Mouse (Mus musculus) liver, embryonic 11.5 days (tissue): Measurements from ENCODE around the gene Myo1b. TPM values are rescaled to one million over a fixed set of nuclear protein-coding genes. Genes with fewer than 3 reads are reported as not detected.

Experiments
- ATAC-seq: fragments of 200-750 bp; cut with Nextera tagmentation; replicated peaks from 2 replicates; pipeline ENCODE4 v1.8.0; 2017; ENCODE audit warnings: moderate number of reproducible peaks, mild to moderate bottlenecking, moderate TSS enrichment, moderate library complexity; ENCODE audit not compliant: low FRiP score
- DNase-seq: peaks from one replicate; pipeline ENCODE4 v3.0.0-alpha.2; 2017; ENCODE audit warnings: low spot score
- H3K27ac ChIP-seq: fragments of 300-500 bp; sonication (generic); 2 replicates; pipeline ENCODE4 v1.5.1; 2014; ENCODE audit warnings: mild to moderate bottlenecking, low read depth, low read length, control low read depth
- H3K27me3 ChIP-seq: fragments of 300-500 bp; sonication (generic); replicated peaks from 2 replicates; pipeline ENCODE4 v1.6.1; 2014; ENCODE audit warnings: low read length, mixed read lengths; ENCODE audit not compliant: control insufficient read depth, insufficient read depth
- H3K36me3 ChIP-seq: fragments of 300-500 bp; sonication (generic); 2 replicates; pipeline ENCODE4 v1.6.1; 2014; ENCODE audit warnings: mild to moderate bottlenecking, low read length, moderate library complexity, mixed read lengths; ENCODE audit not compliant: control insufficient read depth, insufficient read depth
- H3K4me1 ChIP-seq: fragments of 300-500 bp; sonication (generic); replicated peaks from 2 replicates; pipeline ENCODE4 v1.6.1; 2014; ENCODE audit warnings: low read length, mixed read lengths; ENCODE audit not compliant: control insufficient read depth, insufficient read depth
- H3K4me2 ChIP-seq: fragments of 300-500 bp; sonication (generic); 2 replicates; pipeline ENCODE4 v1.6.1; 2014; ENCODE audit warnings: mild to moderate bottlenecking, control low read depth, moderate library complexity
- H3K4me3 ChIP-seq: fragments of 300-500 bp; sonication (generic); 2 replicates; pipeline ENCODE4 v1.5.1; 2014; ENCODE audit warnings: low read depth, low read length, control low read depth
- H3K9ac ChIP-seq: fragments of 300-500 bp; sonication (generic); 2 replicates; pipeline ENCODE4 v1.6.1; 2014; ENCODE audit warnings: low read depth, low read length, control low read depth
- H3K9me3 ChIP-seq: fragments of 300-500 bp; sonication (generic); 2 replicates; pipeline ENCODE4 v1.6.1; 2016; ENCODE audit warnings: low read length, inconsistent platforms, mixed read lengths; ENCODE audit not compliant: control insufficient read depth
- WGBS: fragments of 180-500 bp; shearing (Covaris S2); extraction: QIAGEN DNeasy Blood & Tissue Kit; methylation state at CpG from one replicate; pipeline ENCODE4 v1.1.7; 2014; 5-methylcytosine and 5-hydroxymethylcytosine counted together
- polyA plus RNA-seq: library from polyadenylated mRNA; unstranded; fragments of >200 nt; fragmentation: Nextera tagmentation; extraction: Ambion mirVana; gene quantifications from 2 replicates; pipeline ENCODE4 v1.2.1, GENCODE M21; 2014

Gene Myo1b
- polyA plus RNA-seq, 1 experiment from 2014 or later, result 26.4 TPM

- no peak for ATAC-seq
- DNase-seq, result no peak
- Histone ChIP-seq H3K4me3 (no peak overlapping the region), H3K9ac (no peak overlapping the region), H3K36me3 (no peaks in the 10 kb centered on the region), H3K9me3 (no peaks in the 10 kb centered on the region), H3K4me1 (no peaks in the 10 kb centered on the region), H3K27me3 (no peaks in the 10 kb centered on the region), H3K4me2 (no peak overlapping the region), H3K27ac (no peak overlapping the region)
- WGBS, result 82% methylated on average over 11 of the region's 12 CpGs
Observed at GRCm38 (mm10) chr1:51804296-51805039, 111.4 kb downstream of the Myo1b start.

GRCm38 (mm10) chr1:51798011-51798471 is 117.8 kb downstream of the Myo1b start:
- ATAC-seq, result no peak
- no peaks in the 10 kb centered on the region for H3K9me3 ChIP-seq
- no peak overlapping the region for H3K9ac ChIP-seq
- no peak overlapping the region for H3K4me3 ChIP-seq
- no peak overlapping the region for H3K4me2 ChIP-seq
- no peaks in the 10 kb centered on the region for H3K4me1 ChIP-seq
- no peak overlapping the region for H3K27ac ChIP-seq
- no peaks in the 10 kb centered on the region for H3K27me3 ChIP-seq
- DNase-seq, result no peak
- peaks cover 2% of the 10 kb centered on the region; the same call in 1 of the 2 replicates for H3K36me3 ChIP-seq
- WGBS, result 82% methylated on average over 7 of the region's 7 CpGs

GRCm38 (mm10) chr1:51795586-51796309 is 120.1 kb downstream of the Myo1b start:
- ATAC-seq (no peak), DNase-seq (no peak)
- H3K4me3 ChIP-seq, result no peak overlapping the region
- no peaks in the 10 kb centered on the region for H3K4me1 ChIP-seq
- H3K4me2 ChIP-seq, result no peak overlapping the region
- no peak overlapping the region for H3K27ac ChIP-seq
- H3K27me3 ChIP-seq, result no peaks in the 10 kb centered on the region
- no peak overlapping the region for H3K9ac ChIP-seq
- WGBS, result 80% methylated on average over 9 of the region's 9 CpGs
- H3K36me3 ChIP-seq, result peaks cover 9% of the 10 kb centered on the region; the same call in 1 of the 2 replicates
- no peaks in the 10 kb centered on the region for H3K9me3 ChIP-seq

GRCm38 (mm10) chr1:51789269-51789668 is 126.6 kb downstream of the Myo1b start:
- no peaks in the 10 kb centered on the region for H3K4me1 ChIP-seq
- H3K9ac ChIP-seq, result no peak overlapping the region
- H3K27ac ChIP-seq, result no peak overlapping the region
- H3K4me2 ChIP-seq, result no peak overlapping the region
- 58% methylated on average over 6 of the region's 6 CpGs for WGBS
- ATAC-seq, result no peak
- no peak for DNase-seq
- H3K4me3 ChIP-seq, result no peak overlapping the region
- H3K9me3 ChIP-seq, result no peaks in the 10 kb centered on the region
- no peaks in the 10 kb centered on the region for H3K27me3 ChIP-seq
- H3K36me3 ChIP-seq, result peaks cover 8% of the 10 kb centered on the region; the same call in 1 of the 2 replicates

- Histone ChIP-seq H3K9me3 (no peaks in the 10 kb centered on the region), H3K27me3 (no peaks in the 10 kb centered on the region), H3K4me2 (no peak overlapping the region), H3K36me3 (no peaks in the 10 kb centered on the region), H3K4me3 (no peak overlapping the region), H3K9ac (no peak overlapping the region), H3K4me1 (no peaks in the 10 kb centered on the region), H3K27ac (no peak overlapping the region)
- DNase-seq (no peak), ATAC-seq (no peak)
- WGBS, result 71% methylated on average over 6 of the region's 6 CpGs
Observed at GRCm38 (mm10) chr1:51782091-51782490, 133.8 kb downstream of the Myo1b start.

- peaks cover 3% of the 10 kb centered on the region; the same call in 1 of the 2 replicates for H3K36me3 ChIP-seq
- no peaks in the 10 kb centered on the region for H3K4me1 ChIP-seq
- no peak overlapping the region for H3K4me3 ChIP-seq
- DNase-seq (no peak), ATAC-seq (0 out of 2 replicates have a peak, but pooled peaks have one; percentile 18)
- H3K9me3 ChIP-seq, result no peaks in the 10 kb centered on the region
- H3K4me2 ChIP-seq, result no peak overlapping the region
- H3K27me3 ChIP-seq, result no peaks in the 10 kb centered on the region
- H3K9ac ChIP-seq, result no peak overlapping the region
- H3K27ac ChIP-seq, result no peak overlapping the region
Observed at GRCm38 (mm10) chr1:51780357-51780756, 135.5 kb downstream of the Myo1b start.

- no peak for ATAC-seq
- no peak for DNase-seq
- Histone ChIP-seq H3K9ac (no peak overlapping the region), H3K9me3 (no peaks in the 10 kb centered on the region), H3K27ac (no peak overlapping the region), H3K36me3 (peaks cover 6% of the 10 kb centered on the region; the same call in 1 of the 2 replicates), H3K4me2 (no peak overlapping the region), H3K4me3 (no peak overlapping the region), H3K4me1 (no peaks in the 10 kb centered on the region), H3K27me3 (no peaks in the 10 kb centered on the region)
- WGBS, result 82% methylated on average over 7 of the region's 7 CpGs
Observed at GRCm38 (mm10) chr1:51778241-51778640, 137.6 kb downstream of the Myo1b start.

- WGBS, result 83% methylated on average over 5 of the region's 5 CpGs
- Histone ChIP-seq H3K9ac (no peak overlapping the region), H3K4me1 (no peaks in the 10 kb centered on the region), H3K9me3 (no peaks in the 10 kb centered on the region), H3K27me3 (no peaks in the 10 kb centered on the region), H3K4me2 (no peak overlapping the region), H3K36me3 (peaks cover 4% of the 10 kb centered on the region; the same call in 1 of the 2 replicates), H3K27ac (no peak overlapping the region), H3K4me3 (no peak overlapping the region)
- DNase-seq (no peak), ATAC-seq (no peak)
Observed at GRCm38 (mm10) chr1:51770504-51770871, 145.4 kb downstream of the Myo1b start.
